Mouse (Mus musculus) intestine, embryonic 16.5 days (tissue): ENCODE measurements at regions not wholly inside any gene's neighbourhood (a gene's known extent, or its start where the extent isn't known, plus 50 kb on each side); places are given as distances from the start of the nearest gene placed in this dataset.

Source experiments
- ATAC-seq: fragments of 200-750 bp; cut with Nextera tagmentation; 2 replicates; pipeline ENCODE4 v1.8.0; 2017; ENCODE audit warnings: moderate TSS enrichment, moderate library complexity
- H3K27ac ChIP-seq: fragments of 300-500 bp; sonication (generic); 2 replicates; pipeline ENCODE4 v1.5.1; 2014; ENCODE audit warnings: mild to moderate bottlenecking, low read length
- H3K27me3 ChIP-seq: fragments of 300-500 bp; sonication (generic); replicated peaks from 2 replicates; pipeline ENCODE4 v1.6.1; 2014; ENCODE audit warnings: low read length, control low read depth, mixed read lengths; ENCODE audit not compliant: control insufficient read depth, insufficient read depth
- H3K36me3 ChIP-seq: fragments of 300-500 bp; sonication (generic); 2 replicates; pipeline ENCODE4 v1.6.1; 2014; ENCODE audit warnings: low read length, control low read depth; ENCODE audit not compliant: control insufficient read depth, insufficient read depth
- H3K4me1 ChIP-seq: fragments of 300-500 bp; sonication (generic); 2 replicates; pipeline ENCODE4 v1.6.1; 2014; ENCODE audit warnings: low read length, control low read depth, mixed read lengths; ENCODE audit not compliant: control insufficient read depth, insufficient read depth
- H3K4me2 ChIP-seq: fragments of 300-500 bp; sonication (generic); 2 replicates; pipeline ENCODE4 v1.6.1; 2014; ENCODE audit warnings: low read depth, low read length, control low read depth
- H3K4me3 ChIP-seq: fragments of 300-500 bp; sonication (generic); 2 replicates; pipeline ENCODE4 v1.5.1; 2014; ENCODE audit warnings: mild to moderate bottlenecking, low read length
- H3K9ac ChIP-seq: fragments of 300-500 bp; sonication (generic); 2 replicates; pipeline ENCODE4 v1.6.1; 2014; ENCODE audit warnings: low read depth, low read length
- H3K9me3 ChIP-seq: fragments of 300-500 bp; sonication (generic); 2 replicates; pipeline ENCODE4 v1.6.1; 2016; ENCODE audit warnings: low read length, control low read depth; ENCODE audit not compliant: control insufficient read depth
- WGBS: fragments of 180-500 bp; shearing (Covaris S2); extraction: QIAGEN DNeasy Blood & Tissue Kit; methylation state at CpG from one replicate; pipeline ENCODE4 v1.1.7; 2014; 5-methylcytosine and 5-hydroxymethylcytosine counted together

GRCm38 (mm10) chrX:166731354-166731753 is 145.8 kb upstream of the Egfl6 start:
- Histone ChIP-seq H3K27me3 (no peaks in the 10 kb centered on the region; the same call in 1 of the 2 replicates), H3K36me3 (no peaks in the 10 kb centered on the region), H3K4me3 (no peak overlapping the region), H3K4me2 (no peak overlapping the region), H3K4me1 (no peaks in the 10 kb centered on the region), H3K9ac (no peak overlapping the region), H3K27ac (no peak overlapping the region), H3K9me3 (no peaks in the 10 kb centered on the region)
- ATAC-seq = no peak
- 67% methylated on average over 2 of the region's 2 CpGs for WGBS

GRCm38 (mm10) chrX:166728622-166728928 is 143.1 kb upstream of the Egfl6 start:
- no peak overlapping the region for H3K4me3 ChIP-seq
- no peak overlapping the region for H3K4me2 ChIP-seq
- H3K36me3 ChIP-seq = no peaks in the 10 kb centered on the region
- WGBS = 76% methylated on average over 2 of the region's 2 CpGs
- no peaks in the 10 kb centered on the region; the same call in none of the 2 replicates for H3K27me3 ChIP-seq
- ATAC-seq = no peak
- no peaks in the 10 kb centered on the region for H3K9me3 ChIP-seq
- no peak overlapping the region for H3K27ac ChIP-seq
- no peak overlapping the region for H3K9ac ChIP-seq
- no peaks in the 10 kb centered on the region for H3K4me1 ChIP-seq

GRCm38 (mm10) chrX:166727823-166728621 is 142.5 kb upstream of the Egfl6 start:
- no peak for ATAC-seq
- 57% methylated on average over 7 of the region's 7 CpGs for WGBS
- no peaks in the 10 kb centered on the region for H3K9me3 ChIP-seq
- no peaks in the 10 kb centered on the region; the same call in none of the 2 replicates for H3K27me3 ChIP-seq
- no peaks in the 10 kb centered on the region for H3K4me1 ChIP-seq
- H3K4me2 ChIP-seq = no peak overlapping the region
- H3K27ac ChIP-seq = no peak overlapping the region
- H3K36me3 ChIP-seq = no peaks in the 10 kb centered on the region
- no peak overlapping the region for H3K4me3 ChIP-seq
- no peak overlapping the region for H3K9ac ChIP-seq

GRCm38 (mm10) chrX:166725761-166726503 is 140.4 kb upstream of the Egfl6 start:
- Histone ChIP-seq H3K4me1 (no peaks in the 10 kb centered on the region), H3K27ac (no peak overlapping the region), H3K27me3 (no peaks in the 10 kb centered on the region; the same call in 1 of the 2 replicates), H3K9ac (no peak overlapping the region), H3K4me2 (no peak overlapping the region), H3K9me3 (no peaks in the 10 kb centered on the region), H3K4me3 (no peak overlapping the region), H3K36me3 (no peaks in the 10 kb centered on the region)
- WGBS = 77% methylated on average over 6 of the region's 6 CpGs
- ATAC-seq = no peak

- H3K4me1 ChIP-seq = no peaks in the 10 kb centered on the region
- H3K27me3 ChIP-seq = no peaks in the 10 kb centered on the region; the same call in 1 of the 2 replicates
- H3K4me2 ChIP-seq = no peak overlapping the region
- no peak for ATAC-seq
- H3K4me3 ChIP-seq = no peak overlapping the region
- H3K9me3 ChIP-seq = no peaks in the 10 kb centered on the region
- H3K27ac ChIP-seq = no peak overlapping the region
- no peak overlapping the region for H3K9ac ChIP-seq
- H3K36me3 ChIP-seq = no peaks in the 10 kb centered on the region
Measured at GRCm38 (mm10) chrX:166718075-166718474, 132.6 kb upstream of the Egfl6 start.

GRCm38 (mm10) chrX:166709306-166709705 is 123.8 kb upstream of the Egfl6 start:
- Histone ChIP-seq H3K9me3 (no peaks in the 10 kb centered on the region), H3K36me3 (no peaks in the 10 kb centered on the region), H3K9ac (no peak overlapping the region), H3K27ac (no peak overlapping the region), H3K4me3 (no peak overlapping the region), H3K4me2 (no peak overlapping the region), H3K27me3 (0 out of 2 replicates have a peak, but pooled peaks cover 2% of the 10 kb centered on the region), H3K4me1 (no peaks in the 10 kb centered on the region)
- no peak for ATAC-seq
- 86% methylated on average over 2 of the region's 2 CpGs for WGBS

GRCm38 (mm10) chrX:166708106-166708505 is 122.6 kb upstream of the Egfl6 start:
- H3K4me3 ChIP-seq = no peak overlapping the region
- H3K4me2 ChIP-seq = no peak overlapping the region
- 61% methylated on average over 1 of the region's 1 CpGs for WGBS
- no peaks in the 10 kb centered on the region for H3K9me3 ChIP-seq
- H3K36me3 ChIP-seq = no peaks in the 10 kb centered on the region
- 0 out of 2 replicates have a peak, but pooled peaks cover 2% of the 10 kb centered on the region for H3K27me3 ChIP-seq
- no peak for ATAC-seq
- no peak overlapping the region for H3K9ac ChIP-seq
- no peaks in the 10 kb centered on the region for H3K4me1 ChIP-seq
- H3K27ac ChIP-seq = no peak overlapping the region

GRCm38 (mm10) chrX:166707029-166707428 is 121.5 kb upstream of the Egfl6 start:
- Histone ChIP-seq H3K4me3 (no peak overlapping the region), H3K36me3 (no peaks in the 10 kb centered on the region), H3K9me3 (no peaks in the 10 kb centered on the region), H3K4me2 (no peak overlapping the region), H3K4me1 (no peaks in the 10 kb centered on the region), H3K9ac (no peak overlapping the region), H3K27ac (no peak overlapping the region), H3K27me3 (0 out of 2 replicates have a peak, but pooled peaks cover 2% of the 10 kb centered on the region)
- 57% methylated on average over 1 of the region's 1 CpGs for WGBS
- ATAC-seq = peak; percentile 98

GRCm38 (mm10) chrX:166704311-166704710 is 118.8 kb upstream of the Egfl6 start:
- WGBS = 91% methylated on average over 2 of the region's 2 CpGs
- no peak for ATAC-seq
- Histone ChIP-seq H3K9ac (no peak overlapping the region), H3K9me3 (no peaks in the 10 kb centered on the region), H3K4me3 (no peak overlapping the region), H3K36me3 (no peaks in the 10 kb centered on the region), H3K4me2 (no peak overlapping the region), H3K27ac (no peak overlapping the region), H3K27me3 (0 out of 2 replicates have a peak, but pooled peaks cover 2% of the 10 kb centered on the region), H3K4me1 (no peaks in the 10 kb centered on the region)
